Mouse (Mus musculus): ENCODE measurements around the gene Rarb.

DNA sequence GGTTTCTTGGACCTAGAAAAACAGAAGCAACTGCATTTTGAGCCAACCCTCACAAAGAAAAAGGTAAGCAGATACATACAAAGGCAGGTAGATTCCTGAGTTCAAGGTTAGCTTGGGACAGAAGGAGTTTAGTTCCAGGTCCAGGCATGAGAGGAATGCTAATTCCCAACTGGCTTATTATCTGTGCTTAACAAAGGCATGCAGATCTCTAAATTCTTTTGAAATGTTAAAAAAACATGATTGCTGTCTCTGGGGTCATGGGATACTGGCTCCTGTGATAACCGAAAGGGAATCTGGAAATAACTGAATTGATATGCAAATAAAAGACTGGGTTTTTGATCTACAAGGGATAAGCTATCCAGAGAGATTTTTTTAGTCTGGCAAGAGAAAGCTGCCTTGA, 28.8 kb downstream of the Rarb start:
- TF ChIP-seq CTCF (IDR thresholded peaks at IDR 0.05; ENCODE audit: low read depth, low read length), result no peak
- TF ChIP-seq GATA1 (IDR thresholded peaks at IDR 0.05; ENCODE audit: borderline replicate concordance, low read length), result no peak
